Mouse (Mus musculus) forebrain, embryonic 16.5 days (tissue): ENCODE measurements around the gene Vmn1r209. TPM values are rescaled to one million over a fixed set of nuclear protein-coding genes. Genes with fewer than 3 reads are reported as not detected.
"Not testable (repeated sequence)": the region's sequence is repeated elsewhere in the genome, so short reads cannot be mapped to it uniquely, and the experiment has no call there.

Source experiments
- ATAC-seq: fragments of 200-750 bp; cut with Nextera tagmentation; 2 replicates; pipeline ENCODE4 v1.8.0; 2017; ENCODE audit warnings: mild to moderate bottlenecking, moderate library complexity
- H3K27ac ChIP-seq: fragments of 300-500 bp; sonication (generic); 2 replicates; pipeline ENCODE4 v1.5.1; 2014; ENCODE audit warnings: low read length, control low read depth
- H3K27me3 ChIP-seq: fragments of 300-500 bp; sonication (generic); replicated peaks from 2 replicates; pipeline ENCODE4 v1.6.1; 2014; ENCODE audit warnings: low read length; ENCODE audit not compliant: control insufficient read depth, insufficient read depth
- H3K36me3 ChIP-seq: fragments of 300-500 bp; sonication (generic); 2 replicates; pipeline ENCODE4 v1.6.1; 2014; ENCODE audit not compliant: control insufficient read depth, insufficient read depth
- H3K4me1 ChIP-seq: fragments of 300-500 bp; sonication (generic); replicated peaks from 2 replicates; pipeline ENCODE4 v1.6.1; 2014; ENCODE audit warnings: low read length; ENCODE audit not compliant: control insufficient read depth, insufficient read depth
- H3K4me2 ChIP-seq: fragments of 300-500 bp; sonication (generic); 2 replicates; pipeline ENCODE4 v1.6.1; 2014; ENCODE audit warnings: mild to moderate bottlenecking, low read length, control low read depth
- H3K4me3 ChIP-seq: fragments of 300-500 bp; sonication (generic); replicated peaks from 2 replicates; pipeline ENCODE4 v1.5.1; 2014; ENCODE audit warnings: mild to moderate bottlenecking, low read length, control low read depth
- H3K9ac ChIP-seq: fragments of 300-500 bp; sonication (generic); replicated peaks from 2 replicates; pipeline ENCODE4 v1.6.1; 2014; ENCODE audit warnings: low read depth, low read length, control low read depth
- H3K9me3 ChIP-seq: fragments of 300-500 bp; sonication (generic); 2 replicates; pipeline ENCODE4 v1.6.1; 2016; ENCODE audit warnings: low read length; ENCODE audit not compliant: control insufficient read depth
- WGBS: fragments of 180-500 bp; shearing (Covaris S2); extraction: QIAGEN DNeasy Blood & Tissue Kit; methylation state at CpG from one replicate; pipeline ENCODE4 v1.1.7; 2014; 5-methylcytosine and 5-hydroxymethylcytosine counted together
- polyA plus RNA-seq: library from polyadenylated mRNA; unstranded; fragments of >200 nt; fragmentation: Nextera tagmentation; extraction: Ambion mirVana; gene quantifications from 2 replicates; pipeline ENCODE4 v1.2.1, GENCODE M21; 2015

Gene Vmn1r209
- polyA plus RNA-seq, result not detected in 2 replicates

DNA sequence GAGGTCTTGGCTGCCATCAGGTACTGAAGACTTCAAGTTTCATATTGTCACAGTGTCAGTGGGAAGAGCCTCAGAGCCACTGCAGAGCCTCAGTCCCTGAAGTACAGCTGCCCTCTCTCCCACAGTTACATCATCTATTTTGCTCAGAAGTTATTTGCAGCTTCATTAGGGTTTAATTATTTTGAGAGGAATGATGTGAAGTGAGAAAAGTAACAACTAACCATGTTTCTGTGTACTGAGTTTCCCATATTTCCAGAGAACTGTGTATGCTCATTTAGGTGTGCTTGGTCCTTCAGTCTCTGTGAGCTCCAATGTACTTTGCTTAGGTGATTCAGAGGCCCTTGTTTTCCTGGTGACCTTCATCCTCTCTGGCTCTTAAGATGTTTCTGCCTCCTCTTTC is at the start of gene Vmn1r209:
TSS of gene Vmn1r209 (minus strand) at position 101 of the 400 bp plus-strand sequence.
- not testable (repeated sequence) for H3K27ac ChIP-seq, H3K36me3 ChIP-seq, H3K4me1 ChIP-seq, H3K9ac ChIP-seq, H3K4me3 ChIP-seq, H3K4me2 ChIP-seq, H3K27me3 ChIP-seq, ATAC-seq, H3K9me3 ChIP-seq

DNA sequence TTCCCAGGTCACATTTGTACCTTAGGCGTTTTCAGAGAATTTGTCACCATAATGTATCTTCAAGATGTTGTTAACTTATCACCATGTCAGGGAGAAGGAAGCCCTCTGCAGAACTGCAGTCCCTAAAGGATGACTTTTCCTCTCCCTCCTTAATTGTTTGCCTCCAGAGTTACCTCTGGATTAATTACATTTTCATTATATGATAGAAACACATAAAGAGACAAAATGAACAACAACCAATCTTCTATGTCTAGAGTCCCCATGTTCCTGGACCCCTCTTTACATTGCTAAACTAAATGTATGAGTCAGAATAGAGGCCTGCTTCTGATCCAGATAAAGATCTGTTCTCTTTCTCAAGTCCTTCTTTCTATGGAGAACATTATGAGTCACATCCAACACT is 48.0 kb upstream of the Vmn1r209 start, which contains the start of gene Vmn1r211:
TSS of gene Vmn1r211 (minus strand) at position 101 of the 400 bp plus-strand sequence.
- Histone ChIP-seq H3K9ac (no peak within 1 kb of the TSS), H3K4me3 (no peak within 1 kb of the TSS), H3K9me3 (no peaks in the 10 kb centered on the region), H3K36me3 (no peaks in the 10 kb centered on the region), H3K4me2 (no peak within 1 kb of the TSS), H3K4me1 (no peaks in the 10 kb centered on the region), H3K27me3 (no peaks in the 10 kb centered on the region), H3K27ac (no peak within 1 kb of the TSS)
- ATAC-seq, result no peak
- 92% methylated on average over 1 of the region's 1 CpGs for WGBS

DNA sequence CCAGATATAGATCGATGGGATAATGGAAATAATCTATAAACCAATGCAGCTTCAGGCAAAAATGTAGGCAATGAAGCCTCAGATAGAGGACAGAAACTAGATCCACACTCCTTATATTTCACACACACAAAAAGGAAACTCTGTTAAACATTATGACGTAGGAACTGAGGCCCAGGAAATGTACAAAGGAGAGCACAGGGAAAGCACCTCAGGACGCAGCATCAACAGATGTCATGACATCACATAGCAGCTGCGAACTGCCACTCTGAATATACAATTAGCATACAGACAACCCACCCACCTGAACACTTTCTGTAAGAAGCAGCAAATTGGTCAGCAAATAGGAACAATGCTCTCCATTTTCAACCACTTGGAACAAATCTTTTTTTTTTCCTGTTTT is 45.3 kb upstream of the Vmn1r209 start:
- Histone ChIP-seq H3K4me1 (no peaks in the 10 kb centered on the region), H3K27ac (no peak overlapping the region), H3K9ac (no peak overlapping the region), H3K4me3 (no peak overlapping the region), H3K9me3 (no peaks in the 10 kb centered on the region), H3K4me2 (no peak overlapping the region), H3K36me3 (no peaks in the 10 kb centered on the region), H3K27me3 (no peaks in the 10 kb centered on the region)
- ATAC-seq, result no peak
- WGBS, result 72% methylated on average over 4 of the region's 4 CpGs

DNA sequence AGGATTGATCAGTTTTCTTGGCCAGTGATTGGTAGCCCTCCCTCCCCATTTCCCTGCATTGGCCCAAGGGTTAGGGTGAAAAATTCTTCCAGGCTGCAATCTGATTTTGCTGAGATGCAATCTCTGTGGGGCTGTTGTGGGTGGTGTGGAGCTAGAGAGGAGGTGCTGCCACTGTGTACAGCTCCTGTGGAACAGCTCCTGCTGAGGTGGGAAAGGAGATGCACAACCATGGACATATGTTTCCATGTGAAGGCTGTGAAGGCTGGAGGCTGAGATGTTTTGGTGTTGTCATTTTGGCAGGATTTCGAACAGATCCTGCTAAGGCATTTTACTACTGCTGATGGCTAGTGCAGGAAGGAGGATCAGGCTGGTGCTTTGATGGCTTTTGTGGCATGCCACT is 37.3 kb upstream of the Vmn1r209 start:
- Histone ChIP-seq H3K9me3 (no peaks in the 10 kb centered on the region), H3K9ac (no peak overlapping the region), H3K4me1 (no peaks in the 10 kb centered on the region), H3K4me2 (no peak overlapping the region), H3K27ac (no peak overlapping the region), H3K36me3 (no peaks in the 10 kb centered on the region), H3K27me3 (no peaks in the 10 kb centered on the region), H3K4me3 (no peak overlapping the region)
- ATAC-seq, result no peak
- WGBS, result 61% methylated on average over 1 of the region's 1 CpGs

DNA sequence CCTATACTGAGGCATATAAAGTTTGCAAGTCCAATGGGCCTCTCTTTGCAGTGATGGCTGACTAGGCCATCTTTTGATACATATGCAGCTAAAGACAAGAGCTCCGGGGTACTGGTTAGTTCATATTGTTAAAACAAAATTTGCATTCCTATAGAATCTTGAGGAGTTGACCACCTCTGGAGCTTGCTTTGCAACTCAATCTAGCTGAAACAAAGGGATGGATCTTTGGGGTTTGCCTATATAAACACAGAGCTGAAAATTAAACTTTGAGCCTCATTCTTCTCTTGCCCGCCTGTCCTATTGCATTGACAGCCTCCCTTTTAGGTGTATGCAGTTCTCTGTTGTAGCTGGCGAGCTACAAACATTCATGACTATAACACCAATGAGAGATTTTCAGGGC is 34.8 kb upstream of the Vmn1r209 start:
- H3K4me2 ChIP-seq, H3K27ac ChIP-seq, H3K4me1 ChIP-seq, H3K9ac ChIP-seq, H3K36me3 ChIP-seq, H3K4me3 ChIP-seq, H3K9me3 ChIP-seq, H3K27me3 ChIP-seq, ATAC-seq: not testable (repeated sequence)
- WGBS, result 39% methylated on average over 3 of the region's 3 CpGs

DNA sequence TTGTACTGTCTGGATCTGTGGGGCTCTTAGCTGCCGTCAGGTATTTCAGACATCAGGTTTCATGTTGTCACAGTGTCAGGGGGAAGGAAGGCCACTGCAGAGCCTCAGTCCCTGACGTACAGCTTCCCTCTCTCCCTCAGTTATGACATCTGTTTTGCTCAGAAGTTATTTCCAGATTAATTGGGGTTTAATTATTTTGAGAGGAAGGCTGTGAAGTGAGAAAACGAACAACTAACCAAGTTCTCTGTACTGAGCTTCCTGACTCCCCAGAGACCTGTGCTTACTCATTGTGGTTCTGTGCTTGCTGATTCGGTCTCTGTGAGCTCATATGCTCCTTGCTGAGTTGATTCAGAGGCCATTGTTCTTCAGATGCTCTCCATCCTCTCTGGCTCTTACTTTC is 21.8 kb upstream of the Vmn1r209 start, which contains the start of gene Vmn1r210:
TSS of gene Vmn1r210 (minus strand) at position 101 of the 400 bp plus-strand sequence.
- no peak for ATAC-seq
- H3K4me2 ChIP-seq, result no peak within 1 kb of the TSS
- H3K9me3 ChIP-seq, result no peaks in the 10 kb centered on the region
- H3K4me1 ChIP-seq, result no peaks in the 10 kb centered on the region
- WGBS, result 72% methylated on average over 4 of the region's 4 CpGs
- H3K36me3 ChIP-seq, result no peaks in the 10 kb centered on the region
- H3K27me3 ChIP-seq, result no peaks in the 10 kb centered on the region
- H3K9ac ChIP-seq, result no peak within 1 kb of the TSS
- no peak within 1 kb of the TSS for H3K4me3 ChIP-seq
- no peak within 1 kb of the TSS for H3K27ac ChIP-seq

DNA sequence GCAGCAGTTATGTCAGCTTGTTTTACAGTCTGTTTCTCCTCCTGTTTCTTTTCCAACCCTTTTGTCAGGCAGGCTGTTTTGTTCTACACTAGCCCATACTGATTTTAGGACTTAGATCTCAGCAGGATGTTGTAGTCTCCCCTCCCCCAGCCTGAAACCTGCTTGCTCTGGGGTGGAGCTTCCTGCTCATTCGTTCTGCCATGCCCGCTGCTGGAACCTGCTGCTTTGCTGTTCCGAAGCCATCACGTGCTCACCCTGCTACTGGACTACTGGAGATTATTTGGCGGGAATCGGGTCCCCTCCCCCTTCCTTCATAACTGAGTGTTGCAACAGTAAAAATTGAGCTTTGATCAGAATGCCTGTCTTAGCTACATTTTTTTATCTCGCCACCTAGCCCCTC is 19.9 kb upstream of the Vmn1r209 start:
- H3K9ac ChIP-seq, H3K4me2 ChIP-seq, H3K36me3 ChIP-seq, ATAC-seq, H3K9me3 ChIP-seq, H3K27ac ChIP-seq, H3K4me1 ChIP-seq, H3K27me3 ChIP-seq, H3K4me3 ChIP-seq: not testable (repeated sequence)
- 40% methylated on average over 7 of the region's 7 CpGs for WGBS

DNA sequence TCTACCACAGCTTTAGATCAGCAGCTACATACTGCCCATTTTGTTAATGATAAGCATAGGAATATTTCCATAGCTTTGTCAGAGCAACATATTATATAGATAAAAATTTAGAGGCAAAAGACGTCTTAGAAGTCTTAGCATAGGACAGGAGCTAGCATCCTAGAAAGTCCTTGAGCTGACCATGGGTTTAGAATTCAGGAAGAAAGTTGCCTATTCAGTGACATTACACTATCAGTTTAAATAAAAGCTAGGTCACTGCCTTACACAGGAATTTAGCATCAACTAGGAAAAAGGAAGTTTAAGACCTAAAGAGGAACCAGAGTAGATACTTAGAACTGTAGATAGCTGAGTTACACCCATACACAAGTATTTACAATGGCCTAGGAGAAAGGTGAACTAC is 12.1 kb upstream of the Vmn1r209 start:
- not testable (repeated sequence) for ATAC-seq, H3K4me2 ChIP-seq
- 93% methylated on average over 1 of the region's 1 CpGs for WGBS

DNA sequence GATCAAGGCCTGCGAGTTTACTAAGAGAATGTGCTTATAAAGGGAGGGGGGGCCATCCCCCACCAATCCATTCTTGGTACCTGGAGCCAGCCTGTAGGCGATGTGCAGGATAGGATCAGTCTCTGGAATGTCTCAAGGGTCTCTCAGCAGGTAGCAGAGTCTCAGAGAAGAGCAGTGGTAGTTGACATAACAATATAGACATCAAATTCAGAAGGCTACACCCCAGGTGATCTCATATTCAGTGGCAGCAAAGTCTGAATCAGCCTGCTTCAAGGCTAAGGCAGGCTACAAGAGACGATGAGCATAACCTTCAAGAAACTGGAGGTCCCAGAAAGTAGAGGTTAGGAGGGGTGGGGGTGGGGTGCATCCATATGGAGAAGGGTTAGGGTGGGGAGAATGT is 21.4 kb downstream of the Vmn1r209 start:
- not testable (repeated sequence) for H3K27me3 ChIP-seq, H3K27ac ChIP-seq, H3K4me3 ChIP-seq, ATAC-seq, H3K36me3 ChIP-seq, H3K4me1 ChIP-seq, H3K9ac ChIP-seq, H3K9me3 ChIP-seq, H3K4me2 ChIP-seq
- WGBS, result 77% methylated on average over 3 of the region's 3 CpGs

More for the DNA sequence above, 12.1 kb upstream of the Vmn1r209 start:
- H3K27ac ChIP-seq, H3K36me3 ChIP-seq, H3K9me3 ChIP-seq, H3K4me3 ChIP-seq, H3K9ac ChIP-seq, H3K27me3 ChIP-seq, H3K4me1 ChIP-seq: not testable (repeated sequence)

DNA sequence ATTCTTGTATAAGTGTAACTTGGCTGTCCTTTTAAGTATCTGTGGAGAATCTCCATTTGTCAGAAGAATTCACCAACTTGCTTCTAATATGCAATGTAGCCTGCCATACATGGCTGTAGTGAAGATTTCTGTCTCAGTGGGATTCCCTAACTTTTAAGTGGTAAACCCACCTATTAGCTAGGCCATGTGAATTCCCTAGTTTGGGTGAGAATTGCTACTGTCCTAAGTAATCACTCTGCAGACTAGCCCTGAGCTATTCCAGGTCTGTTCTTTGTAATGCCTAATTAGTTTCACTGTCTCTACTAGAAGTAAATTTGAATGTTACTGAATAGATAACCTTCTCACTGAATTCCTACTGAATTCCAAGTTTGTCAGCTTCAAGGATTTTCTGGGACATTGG is 25.3 kb downstream of the Vmn1r209 start:
- not testable (repeated sequence) for H3K27me3 ChIP-seq, H3K4me3 ChIP-seq, H3K4me1 ChIP-seq, H3K9me3 ChIP-seq, ATAC-seq, H3K27ac ChIP-seq, H3K36me3 ChIP-seq, H3K4me2 ChIP-seq, H3K9ac ChIP-seq
